9 mouse cellular contexts compared by ENCODE assay signal in the genomic region with DNA sequence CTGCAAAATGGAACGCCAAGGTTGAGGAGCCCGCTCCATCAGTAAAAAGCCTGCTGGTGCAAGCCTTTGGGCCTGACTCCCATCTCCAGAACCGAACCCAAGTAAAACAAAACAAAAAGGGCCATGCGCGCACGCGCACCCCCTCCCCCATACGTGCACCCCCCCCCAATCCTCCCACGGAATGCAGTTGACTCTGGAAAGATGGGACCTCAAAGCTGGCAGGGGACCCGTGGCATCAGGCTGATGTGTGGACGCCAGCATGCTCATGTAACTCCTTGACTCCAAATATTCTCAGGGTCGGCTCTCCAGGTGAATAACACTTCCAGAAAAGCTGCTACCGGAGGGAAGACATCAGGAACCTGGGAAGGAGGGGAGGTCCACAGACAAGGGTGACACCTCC.
DNase-seq lines count a peak whose midpoint lies in the region; ATAC-seq and TF ChIP-seq lines count a peak whose summit lies in the region.
"Had no signal": no experiment of that assay in that cellular context is flagged by ENCODE, and none has a peak within 500 bp of the region (broad histone marks: within the 10 kb centered on the region; RNA-seq: fewer than 3 reads in every experiment).

No protein-coding gene starts in this region.

- peak overlapping the region; percentile 50 for H3K4me2 ChIP-seq in kidney, embryonic 16.5 days (replicated peaks; ENCODE audit: low read depth, low read length)
- peak overlapping the region; percentile 46 for H3K4me2 ChIP-seq in forebrain, embryonic 14.5 days (ENCODE audit: low read length)
- peak overlapping the region; percentile 73 for H3K4me2 ChIP-seq in liver, embryonic 11.5 days

- H3K4me3 ChIP-seq in kidney, embryonic 16.5 days (ENCODE audit: low read length): peak overlapping the region; percentile 37; the same call in 1 of the 2 replicates
- H3K4me3 ChIP-seq in bone marrow macrophage, adult 2 months (ENCODE audit: insufficient read depth, low read length): peak overlapping the region; percentile 44
- no peak overlapping the region for H3K4me3 ChIP-seq in forebrain, embryonic 14.5 days (ENCODE audit: low read depth, low read length)
- H3K4me3 ChIP-seq in liver, embryonic 11.5 days (ENCODE audit: low read depth, low read length): peak overlapping the region; percentile 49

- ATAC-seq in kidney, embryonic 16.5 days (ENCODE audit: low FRiP score, low TSS enrichment): no peak
- ATAC-seq in forebrain, embryonic 14.5 days: no peak
- ATAC-seq in liver, embryonic 11.5 days (replicated peaks; ENCODE audit: low FRiP score): no peak
- ATAC-seq: Patski had no signal

- TF ChIP-seq CTCF in bone marrow macrophage, adult 2 months (IDR thresholded peaks at IDR 0.05; ENCODE audit: low read depth, low read length): no peak

- TF ChIP-seq POLR2A in bone marrow macrophage, adult 2 months (IDR thresholded peaks at IDR 0.05; ENCODE audit: borderline replicate concordance, low read depth, low read length): no peak

- no peak for DNase-seq in kidney, adult 18-20 months
- no peak for DNase-seq in forebrain, embryonic 14.5 days (ENCODE audit: low spot score)
- no peak for DNase-seq in liver, embryonic 11.5 days (ENCODE audit: low spot score)
- DNase-seq in cerebellum, adult 11-12 months: no peak
- no peak for DNase-seq in adrenal gland, adult 8-10 months
- no peak for DNase-seq in spleen, postnatal 36 days (ENCODE audit: low spot score in 2 of 2)

- H3K9me3 ChIP-seq in kidney, embryonic 16.5 days (ENCODE audit: low read length): peaks cover 5% of the 10 kb centered on the region
- H3K9me3 ChIP-seq in forebrain, embryonic 14.5 days (replicated peaks; ENCODE audit: control insufficient read depth, low read length): no peaks in the 10 kb centered on the region
- H3K9me3 ChIP-seq in liver, embryonic 11.5 days (ENCODE audit: control insufficient read depth, low read length): no peaks in the 10 kb centered on the region

- no peaks in the 10 kb centered on the region for H3K36me3 ChIP-seq in kidney, embryonic 16.5 days (ENCODE audit: insufficient read depth, low read length)
- no peaks in the 10 kb centered on the region for H3K36me3 ChIP-seq in forebrain, embryonic 14.5 days (ENCODE audit: control insufficient read depth, insufficient read depth, low read length)
- H3K36me3 ChIP-seq in liver, embryonic 11.5 days (ENCODE audit: control insufficient read depth, insufficient read depth, low read length): no peaks in the 10 kb centered on the region

- no peak overlapping the region for H3K9ac ChIP-seq in kidney, embryonic 16.5 days (replicated peaks; ENCODE audit: low read length)
- H3K9ac ChIP-seq in forebrain, embryonic 14.5 days (ENCODE audit: low read length): 0 out of 2 replicates have a peak overlapping the region, but pooled peaks have one; percentile 10
- no peak overlapping the region for H3K9ac ChIP-seq in liver, embryonic 11.5 days (ENCODE audit: low read depth, low read length)

- H3K27me3 ChIP-seq in kidney, embryonic 16.5 days (ENCODE audit: insufficient read depth, low read length): no peaks in the 10 kb centered on the region
- 0 out of 2 replicates have a peak, but pooled peaks cover 4% of the 10 kb centered on the region for H3K27me3 ChIP-seq in forebrain, embryonic 14.5 days (replicated peaks; ENCODE audit: control insufficient read depth, insufficient read depth, low read length)
- peaks cover 4% of the 10 kb centered on the region; the same call in 1 of the 2 replicates for H3K27me3 ChIP-seq in liver, embryonic 11.5 days (replicated peaks; ENCODE audit: control insufficient read depth, insufficient read depth, low read length)
- H3K27me3 ChIP-seq: Patski had no signal

- WGBS in kidney, embryonic 16.5 days: 66% methylated on average over 13 of the region's 13 CpGs
- WGBS in forebrain, embryonic 14.5 days: 71% methylated on average over 13 of the region's 13 CpGs
- 67% methylated on average over 13 of the region's 13 CpGs for WGBS in liver, embryonic 11.5 days

- 0 out of 2 replicates have a peak, but pooled peaks cover 5% of the 10 kb centered on the region for H3K4me1 ChIP-seq in kidney, embryonic 16.5 days (ENCODE audit: insufficient read depth, low read length)
- peaks cover 24% of the 10 kb centered on the region for H3K4me1 ChIP-seq in bone marrow macrophage, adult 2 months (ENCODE audit: control insufficient read depth, insufficient read depth, low read length)
- 0 out of 2 replicates have a peak, but pooled peaks cover 5% of the 10 kb centered on the region for H3K4me1 ChIP-seq in forebrain, embryonic 14.5 days (ENCODE audit: control insufficient read depth, insufficient read depth, low read length)
- H3K4me1 ChIP-seq in liver, embryonic 11.5 days (replicated peaks; ENCODE audit: control insufficient read depth, insufficient read depth, low read length): 0 out of 2 replicates have a peak, but pooled peaks cover 3% of the 10 kb centered on the region

- no peak overlapping the region for H3K27ac ChIP-seq in kidney, embryonic 16.5 days (ENCODE audit: low read length)
- H3K27ac ChIP-seq in bone marrow macrophage, adult 2 months (ENCODE audit: insufficient read depth, low read depth, low read length): peak overlapping the region; percentile 83
- H3K27ac ChIP-seq in forebrain, embryonic 14.5 days (ENCODE audit: low read depth, low read length): no peak overlapping the region
- H3K27ac ChIP-seq in liver, embryonic 11.5 days (ENCODE audit: low read depth, low read length): no peak overlapping the region
